Mouse (Mus musculus): ENCODE data around the gene Ldlr.
"Not testable (repeated sequence)": the region's sequence is repeated elsewhere in the genome, so short reads cannot be mapped to it uniquely, and the experiment has no call there.

The Ldlr gene

GRCm38 (mm10) chr9:21791861-21792260, 68.6 kb downstream of the Ldlr start:
- peak; percentile 74 for DNase-seq (ENCODE audit: low spot score)

- DNase-seq (ENCODE audit: low spot score), result peak; percentile 79
Observed at GRCm38 (mm10) chr9:21792644-21793043, 69.4 kb downstream of the Ldlr start.

DNA sequence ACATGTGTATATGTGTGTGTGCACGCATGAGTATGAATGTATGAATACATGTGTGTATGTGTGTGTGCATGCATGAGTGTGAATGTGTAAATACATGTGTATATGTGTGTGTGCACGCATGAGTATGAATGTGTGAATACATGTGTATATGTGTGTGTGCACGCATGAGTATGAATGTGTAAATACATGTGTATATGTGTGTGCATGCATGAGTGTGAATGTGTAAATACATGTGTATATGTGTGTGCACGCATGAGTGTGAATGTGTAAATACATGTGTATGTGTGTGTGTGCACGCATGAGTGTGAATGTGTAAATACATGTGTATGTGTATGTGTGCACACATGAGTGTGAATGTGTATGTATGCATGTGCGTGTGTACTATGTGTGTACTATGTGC, 70.2 kb downstream of the Ldlr start:
- not testable (repeated sequence) for DNase-seq (ENCODE audit: low spot score)

GRCm38 (mm10) chr9:21794344-21794834, 71.1 kb downstream of the Ldlr start:
- DNase-seq (ENCODE audit: low spot score), result no peak

- DNase-seq (ENCODE audit: low spot score), result no peak
Observed at GRCm38 (mm10) chr9:21794925-21795324, 71.6 kb downstream of the Ldlr start.

- DNase-seq (ENCODE audit: low spot score), result no peak
Observed at GRCm38 (mm10) chr9:21795579-21795978, 72.3 kb downstream of the Ldlr start.

DNA sequence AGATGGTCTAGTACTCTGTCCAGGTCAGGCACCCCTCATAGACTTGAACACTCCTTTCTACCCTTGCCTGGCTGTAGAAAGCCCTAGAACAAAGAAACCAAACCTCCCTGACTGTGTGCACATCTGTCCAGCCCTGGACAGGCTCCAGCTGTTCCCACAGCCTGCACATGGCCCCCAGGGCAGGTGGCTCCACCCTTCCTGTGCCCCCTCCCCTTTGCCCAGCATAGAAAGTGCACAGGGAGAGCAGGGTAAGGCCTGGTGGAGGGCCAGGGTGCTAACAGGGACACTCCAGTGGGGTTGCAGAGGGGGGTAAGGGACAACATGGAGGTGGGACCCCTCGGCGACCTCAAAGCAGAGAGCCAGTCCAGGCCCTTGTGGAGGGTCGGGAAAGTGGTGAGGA, 73.0 kb downstream of the Ldlr start:
- DNase-seq (ENCODE audit: low spot score), result peak; percentile 13

GRCm38 (mm10) chr9:21796919-21797318, 73.6 kb downstream of the Ldlr start:
- no peak for DNase-seq (ENCODE audit: low spot score)

GRCm38 (mm10) chr9:21797921-21798344, 74.7 kb downstream of the Ldlr start:
- peak; percentile 30 for DNase-seq (ENCODE audit: low spot score)

DNA sequence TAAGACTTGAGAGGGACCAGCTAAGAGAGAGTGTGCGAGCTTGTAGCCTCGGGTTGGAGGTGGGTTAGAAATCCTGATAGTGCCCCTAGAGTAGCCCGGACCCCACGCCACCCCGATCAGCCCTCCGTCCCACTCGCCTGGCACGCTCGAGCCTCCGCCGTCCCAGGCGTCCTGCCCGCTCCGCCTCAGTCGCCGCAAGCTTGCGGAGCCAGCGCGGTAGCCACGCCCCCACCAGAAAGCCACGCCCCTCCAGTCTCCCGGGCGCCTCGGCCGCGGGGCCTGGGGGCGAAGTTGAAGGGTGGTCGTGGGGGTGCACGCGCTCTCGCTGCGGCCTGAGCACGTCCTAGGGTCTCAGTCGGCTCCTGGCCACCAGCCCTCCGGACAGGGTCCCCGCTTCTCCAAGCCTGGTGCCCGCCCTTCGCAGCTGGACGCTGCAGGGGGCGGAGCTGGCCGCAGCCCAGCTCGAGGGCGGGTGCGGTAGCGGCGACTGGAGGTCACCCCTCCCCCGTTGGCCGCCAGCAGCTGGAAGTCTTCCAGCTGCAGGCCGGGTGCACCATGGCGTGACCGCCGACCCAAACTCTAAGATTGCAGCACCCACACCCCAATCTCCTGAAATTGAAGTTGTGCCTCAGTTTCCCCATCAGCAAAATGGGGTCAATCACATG, 75.2 kb downstream of the Ldlr start, which contains the start of gene Kank2:
Gene Kank2, minus strand, starts transcription at position 400 of the 665 bp plus-strand sequence.
- peak; percentile 72 for DNase-seq (ENCODE audit: low spot score)

GRCm38 (mm10) chr9:21799010-21799350, 75.7 kb downstream of the Ldlr start:
- DNase-seq (ENCODE audit: low spot score), result no peak

Data from MN1 (cell line).